Comparison of ENCODE assay signal across 9 mouse cellular contexts in the genomic region with DNA sequence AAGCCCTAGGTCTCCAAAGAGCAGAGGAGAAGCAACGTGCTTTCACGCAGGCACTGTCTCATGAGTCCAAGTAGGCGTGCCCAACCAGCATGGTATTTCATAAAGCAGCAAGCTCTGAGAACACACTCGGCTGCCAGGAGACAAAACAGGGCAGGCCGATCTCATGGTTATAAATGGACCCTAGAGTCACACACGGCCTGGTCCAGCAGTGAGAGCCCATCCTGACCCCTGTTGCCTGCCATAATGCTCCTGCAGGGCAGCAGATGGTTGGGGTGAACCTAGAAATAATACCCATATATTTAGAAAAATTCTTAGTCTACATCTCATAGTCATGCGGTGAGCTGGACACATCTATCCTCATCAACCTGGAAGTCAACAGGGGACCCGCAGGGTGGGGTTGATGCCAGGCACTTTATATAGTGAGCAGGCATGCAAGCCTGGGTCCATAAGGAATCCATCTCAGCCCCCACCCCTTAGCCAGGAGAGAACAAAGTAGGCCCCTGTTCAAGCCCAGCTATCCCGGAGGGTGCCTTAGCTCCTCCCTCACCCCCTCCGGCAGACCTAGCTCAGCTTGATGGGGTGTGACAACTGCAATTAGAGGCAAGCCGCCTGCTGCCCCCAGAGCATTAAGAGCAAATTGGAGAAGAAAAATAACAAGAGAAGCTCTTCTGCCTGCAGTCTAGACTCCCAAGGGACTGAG. TPM values are rescaled to one million over a fixed set of nuclear protein-coding genes. Genes with fewer than 3 reads are reported as not detected.
DNase-seq lines count a peak whose midpoint lies in the region; ATAC-seq and TF ChIP-seq lines count a peak whose summit lies in the region.
"Had no signal": no experiment of that assay in that cellular context is flagged by ENCODE, and none has a peak within 500 bp of the region (broad histone marks: within the 10 kb centered on the region; RNA-seq: fewer than 3 reads in every experiment).

No protein-coding gene starts in this region.

- DNase-seq in gastrocnemius, adult 8-10 months (ENCODE audit: low spot score in 2 of 2) = peak; percentile 49 to 65
- no peak for DNase-seq in gastrocnemius, postnatal 4 days (ENCODE audit: low spot score in 2 of 2)
- peak; percentile 72 for DNase-seq in cerebellum, adult 11-12 months
- peak; percentile 48 for DNase-seq in hindbrain, postnatal 0 days (ENCODE audit: low spot score)
- DNase-seq in adrenal gland, adult 8-10 months = no peak
- no peak for DNase-seq in B cell, adult 2 months
- DNase-seq in kidney, postnatal 14 days = no peak

- H3K27ac ChIP-seq in embryonic facial prominence, embryonic 15.5 days (replicated peaks) = no peak overlapping the region; the same call in 1 of the 2 replicates
- H3K27ac ChIP-seq in hindbrain, postnatal 0 days = peak overlapping the region; percentile 45; the same call in 1 of the 2 replicates

- TF ChIP-seq CTCF in hindbrain, postnatal 0 days (IDR thresholded peaks at IDR 0.05; ENCODE audit: low read depth) = no peak

- peaks cover 16% of the 10 kb centered on the region for H3K4me1 ChIP-seq in embryonic facial prominence, embryonic 15.5 days
- H3K4me1 ChIP-seq in hindbrain, postnatal 0 days (ENCODE audit: insufficient read depth, low read length) = peaks cover 22% of the 10 kb centered on the region

- H3K4me3 ChIP-seq in embryonic facial prominence, embryonic 15.5 days (replicated peaks) = no peak overlapping the region
- no peak overlapping the region for H3K4me3 ChIP-seq in hindbrain, postnatal 0 days (ENCODE audit: low read length)
- H3K4me3 ChIP-seq: megakaryocyte, embryonic 14.5 days had no signal

- H3K27me3 ChIP-seq in embryonic facial prominence, embryonic 15.5 days = no peaks in the 10 kb centered on the region
- H3K27me3 ChIP-seq in hindbrain, postnatal 0 days (ENCODE audit: insufficient read depth, low read length) = no peaks in the 10 kb centered on the region
- H3K27me3 ChIP-seq: megakaryocyte, embryonic 14.5 days had no signal

- H3K9ac ChIP-seq in embryonic facial prominence, embryonic 15.5 days = no peak overlapping the region
- H3K9ac ChIP-seq in hindbrain, postnatal 0 days (replicated peaks; ENCODE audit: low read length) = no peak overlapping the region

- no peak overlapping the region for H3K4me2 ChIP-seq in embryonic facial prominence, embryonic 15.5 days (replicated peaks)
- H3K4me2 ChIP-seq in hindbrain, postnatal 0 days (ENCODE audit: low read depth, low read length) = no peak overlapping the region

- ATAC-seq in embryonic facial prominence, embryonic 15.5 days (ENCODE audit: insufficient number of reproducible peaks, low FRiP score, low TSS enrichment, low read depth) = peak; percentile 55; the same call in 1 of the 2 replicates
- 0 out of 2 replicates have a peak, but pooled peaks have one; percentile 11 for ATAC-seq in hindbrain, postnatal 0 days

- 45% methylated on average over 11 of the region's 11 CpGs for WGBS in embryonic facial prominence, embryonic 15.5 days
- whole genome bisulfite sequencing in hindbrain, postnatal 0 days = 28% methylated on average over 11 of the region's 11 CpGs

- no peaks in the 10 kb centered on the region for H3K9me3 ChIP-seq in embryonic facial prominence, embryonic 15.5 days (replicated peaks)
- no peaks in the 10 kb centered on the region for H3K9me3 ChIP-seq in hindbrain, postnatal 0 days (ENCODE audit: low read length)
- H3K9me3 ChIP-seq: megakaryocyte, embryonic 14.5 days had no signal

- no peaks in the 10 kb centered on the region for H3K36me3 ChIP-seq in embryonic facial prominence, embryonic 15.5 days
- no peaks in the 10 kb centered on the region for H3K36me3 ChIP-seq in hindbrain, postnatal 0 days (ENCODE audit: insufficient read depth, low read length)

RNA-seq across cellular contexts. Expression of a gene that starts 13.6 kb away (rescaled TPM):
- 1 to 10 TPM; 2.5 to 4.4 (median 3.1) TPM for total RNA-seq in gastrocnemius, adult 8-10 months (2022)
- total RNA-seq in gastrocnemius, postnatal 4 days (2021) = 10 to 100 TPM; 28.5 to 29.0 TPM
- polyA plus RNA-seq in embryonic facial prominence, embryonic 15.5 days (2015; fragmentation: Nextera tagmentation; extraction: Ambion mirVana) = 5.2 and 6.7 TPM in 2 replicates
- 11.1 and 15.0 TPM in 2 replicates for total RNA-seq in hindbrain, postnatal 0 days (2014; rRNA removed)
- 5.5 and 8.5 TPM in 2 replicates for polyA plus RNA-seq in hindbrain, postnatal 0 days (2015; fragmentation: Nextera tagmentation; extraction: Ambion mirVana)
- 1 to 10 TPM; 4.6 to 8.5 (median 5.4) TPM for total RNA-seq in adrenal gland, adult 8-10 months (2022)

RNA-seq across cellular contexts. Expression of a gene that starts 30.6 kb away (rescaled TPM):
- total RNA-seq in gastrocnemius, adult 8-10 months (2022) = 10 to 100 TPM in 3 of 4 experiments, 1 to 10 TPM in 1; 8.9 to 13.5 (median 11.1) TPM
- 10 to 100 TPM; 12.3 to 15.1 TPM for total RNA-seq in gastrocnemius, postnatal 4 days (2021)
- 30.6 and 32.6 TPM in 2 replicates for polyA plus RNA-seq in embryonic facial prominence, embryonic 15.5 days (2015; fragmentation: Nextera tagmentation; extraction: Ambion mirVana)
- total RNA-seq in hindbrain, postnatal 0 days (2014; rRNA removed) = 18.1 and 23.8 TPM in 2 replicates
- polyA plus RNA-seq in hindbrain, postnatal 0 days (2015; fragmentation: Nextera tagmentation; extraction: Ambion mirVana) = 14.4 and 15.8 TPM in 2 replicates
- 10 to 100 TPM; 18.5 to 26.4 (median 22.3) TPM for total RNA-seq in adrenal gland, adult 8-10 months (2022)

Comparison
In these comparisons a context has a peak if more than half of its experiments do, and no peak if none do; other contexts are left out.
1. DNase-seq: peak in gastrocnemius, adult 8-10 months (2 of 2), cerebellum, adult 11-12 months (single experiment) and hindbrain, postnatal 0 days (single experiment); none in gastrocnemius, postnatal 4 days (0 of 2), adrenal gland, adult 8-10 months (single experiment), B cell, adult 2 months (0 of 2) and kidney, postnatal 14 days (single experiment).